Mouse (Mus musculus) liver, embryonic 14.5 days (tissue): ENCODE data around the gene Pnrc2. TPM values are rescaled to one million over a fixed set of nuclear protein-coding genes. Genes with fewer than 3 reads are reported as not detected.

ENCODE experiments used
- ATAC-seq: fragments of 200-750 bp; cut with Nextera tagmentation; 2 replicates; pipeline ENCODE4 v1.8.0; 2017; ENCODE audit warnings: moderate number of reproducible peaks, mild to moderate bottlenecking, moderate library complexity; ENCODE audit not compliant: insufficient read depth
- DNase-seq, 3 experiments: peaks; one replicate each; pipeline ENCODE4 v3.0.0-alpha.2; 2012 to 2013; ENCODE audit warnings: low read depth in 3 of 3, low spot score in 3 of 3
- H3K27ac ChIP-seq: fragments of 300-500 bp; sonication (generic); 2 replicates; pipeline ENCODE4 v1.5.1; 2014; ENCODE audit warnings: moderate library complexity, mild to moderate bottlenecking, control low read depth, inconsistent platforms
- H3K27me3 ChIP-seq: fragments of 300-500 bp; sonication (generic); 2 replicates; pipeline ENCODE4 v1.6.1; 2014; ENCODE audit warnings: mild to moderate bottlenecking, low read length, moderate library complexity; ENCODE audit not compliant: control insufficient read depth, insufficient read depth
- H3K36me3 ChIP-seq: fragments of 300-500 bp; sonication (generic); replicated peaks from 2 replicates; pipeline ENCODE4 v1.6.1; 2014; ENCODE audit warnings: low read depth; ENCODE audit not compliant: control insufficient read depth, insufficient read depth
- H3K4me1 ChIP-seq, 2 experiments: fragments of 200-500 bp in 1 of 2; fragments of 300-500 bp in 1 of 2; sonication (generic) in 1 of 2; replicated peaks; 2 replicates each; pipeline ENCODE4 v1.6.1; 2012 to 2014; ENCODE audit warnings: antibody characterized with exemption in 1 of 2, inconsistent platforms in 1 of 2, low read length in 1 of 2; ENCODE audit not compliant: control insufficient read depth in 2 of 2, insufficient read depth in 2 of 2
- H3K4me2 ChIP-seq: fragments of 300-500 bp; sonication (generic); 2 replicates; pipeline ENCODE4 v1.6.1; 2014; ENCODE audit warnings: low read depth, mild to moderate bottlenecking, control low read depth, moderate library complexity
- H3K4me3 ChIP-seq, 2 experiments: fragments of 200-500 bp in 1 of 2; fragments of 300-500 bp in 1 of 2; sonication (generic) in 1 of 2; 2 replicates each; pipeline ENCODE4 v1.5.1; 2012 to 2014; ENCODE audit warnings: low read depth in 2 of 2, low read length in 2 of 2, mild to moderate bottlenecking in 2 of 2, control low read depth in 1 of 2, inconsistent platforms in 1 of 2, moderate library complexity in 1 of 2; ENCODE audit not compliant: insufficient read depth in 1 of 2
- H3K9ac ChIP-seq: fragments of 300-500 bp; sonication (generic); replicated peaks from 2 replicates; pipeline ENCODE4 v1.6.1; 2014; ENCODE audit warnings: mild to moderate bottlenecking, control low read depth, moderate library complexity
- H3K9me3 ChIP-seq: fragments of 300-500 bp; sonication (generic); 2 replicates; pipeline ENCODE4 v1.6.1; 2016; ENCODE audit warnings: low read length, mixed read lengths; ENCODE audit not compliant: control insufficient read depth
- CTCF ChIP-seq: IDR thresholded peaks from 2 replicates; pipeline ENCODE4 v1.5.1; 2016; ENCODE audit warnings: antibody characterized with exemption, low read depth, control low read depth
- EP300 ChIP-seq: IDR thresholded peaks from 2 replicates; pipeline ENCODE4 v1.6.1; 2016; ENCODE audit warnings: antibody characterized with exemption, low read depth
- WGBS: fragments of 180-500 bp; shearing (Covaris S2); extraction: QIAGEN DNeasy Blood & Tissue Kit; methylation state at CpG from one replicate; pipeline ENCODE4 v1.1.7; 2014; ENCODE audit not compliant: insufficient replicate concordance; 5-methylcytosine and 5-hydroxymethylcytosine counted together
- polyA plus RNA-seq, 2 experiments: library from polyadenylated mRNA; depleted of rRNA in 1 of 2; stranded (reverse) in 1 of 2; unstranded in 1 of 2; fragments of >200 nt; fragmentation: Nextera tagmentation in 1 of 2; extraction: Ambion mirVana in 1 of 2; gene quantifications; 2 replicates each; pipeline versions ENCODE4 v1.2.1 to v1.2.3; 2012 to 2014

Gene Pnrc2
- polyA plus RNA-seq, 2 experiments = 43.4 to 80.2 TPM

GRCm38 (mm10) chr4:135857597-135858186, 16.0 kb downstream of the Pnrc2 start:
- Histone ChIP-seq H3K36me3 (peaks cover 34% of the 10 kb centered on the region), H3K27ac (no peak overlapping the region; the same call in 1 of the 2 replicates), H3K9ac (peak overlapping the region; percentile 90), H3K4me2 (peak overlapping the region; percentile 95), H3K9me3 (no peaks in the 10 kb centered on the region), H3K4me1 (peaks cover 26 to 41% of the 10 kb centered on the region in 2 experiments), H3K27me3 (no peaks in the 10 kb centered on the region), H3K4me3 (peak overlapping the region; percentile 88 to 100)
- DNase-seq (no peak), ATAC-seq (no peak)
- WGBS = 9% methylated on average over 7 of the region's 7 CpGs
- TF ChIP-seq CTCF (no peak), EP300 (no peak)

GRCm38 (mm10) chr4:135856223-135857091, 17.2 kb downstream of the Pnrc2 start:
- Histone ChIP-seq H3K9ac (peak overlapping the region; percentile 90), H3K27me3 (no peaks in the 10 kb centered on the region), H3K4me1 (peaks cover 36 to 52% of the 10 kb centered on the region in 2 experiments), H3K4me3 (peak overlapping the region; percentile 88 to 100), H3K9me3 (no peaks in the 10 kb centered on the region), H3K4me2 (peak overlapping the region; percentile 95), H3K27ac (peak overlapping the region; percentile 94), H3K36me3 (peaks cover 22% of the 10 kb centered on the region)
- DNase-seq = no peak
- under 1% methylated on average over 83 of the region's 91 CpGs for WGBS
- peak; percentile 71 for ATAC-seq
- no peak for TF ChIP-seq EP300
- TF ChIP-seq CTCF = no peak

GRCm38 (mm10) chr4:135855536-135856222, 18.0 kb downstream of the Pnrc2 start, which contains the start of gene Srsf10:
TSS of gene Srsf10 (plus strand) at chr4:135855747.
- Histone ChIP-seq H3K36me3 (peaks cover 17% of the 10 kb centered on the region), H3K9ac (peak within 1 kb of the TSS; percentile 92), H3K27ac (peak within 1 kb of the TSS; percentile 94), H3K27me3 (no peaks in the 10 kb centered on the region), H3K9me3 (no peaks in the 10 kb centered on the region), H3K4me1 (peaks cover 43 to 60% of the 10 kb centered on the region in 2 experiments), H3K4me2 (peak within 1 kb of the TSS; percentile 95), H3K4me3 (peak within 1 kb of the TSS; percentile 88 to 100)
- no peak for TF ChIP-seq CTCF
- peak; percentile 62 for TF ChIP-seq EP300
- under 1% methylated on average over 66 of the region's 67 CpGs for WGBS
- DNase-seq = peak; percentile 92 to 96 (median 96)
- peak; percentile 88 for ATAC-seq

- WGBS = 2% methylated on average over 6 of the region's 6 CpGs
- no peak for ATAC-seq
- Histone ChIP-seq H3K9me3 (no peaks in the 10 kb centered on the region), H3K36me3 (peaks cover 11% of the 10 kb centered on the region), H3K4me1 (peaks cover 49 to 66% of the 10 kb centered on the region in 2 experiments), H3K9ac (peak overlapping the region; percentile 92), H3K27ac (peak overlapping the region; percentile 94), H3K4me3 (peak overlapping the region; percentile 80 to 88), H3K27me3 (no peaks in the 10 kb centered on the region), H3K4me2 (peak overlapping the region; percentile 95)
- no peak for TF ChIP-seq CTCF
- TF ChIP-seq EP300 = no peak
- DNase-seq = no peak
Measured at GRCm38 (mm10) chr4:135855080-135855479, 18.6 kb downstream of the Pnrc2 start.
